8 mouse cellular contexts compared by ENCODE assay signal in genomic region chr11:75794602-75795320, GRCm38 (mm10). TPM values are rescaled to one million over a fixed set of nuclear protein-coding genes. Genes with fewer than 3 reads are reported as not detected.
A peak's percentile ranks its signal among the peaks of the same experiment; 100 is the strongest.
DNase-seq lines count a peak whose midpoint lies in the region; ATAC-seq lines count a peak whose summit lies in the region.

No protein-coding gene starts in this region.

- H3K9ac ChIP-seq in hindbrain, embryonic 13.5 days, result peak overlapping the region; percentile 68
- peak overlapping the region; percentile 61 for H3K9ac ChIP-seq in midbrain, embryonic 13.5 days (replicated peaks)

- H3K4me2 ChIP-seq in hindbrain, embryonic 13.5 days, result peak overlapping the region; percentile 65
- H3K4me2 ChIP-seq in midbrain, embryonic 13.5 days (replicated peaks), result peak overlapping the region; percentile 62

- peaks cover 73% of the 10 kb centered on the region for H3K27me3 ChIP-seq in hindbrain, embryonic 13.5 days
- peaks cover 54% of the 10 kb centered on the region for H3K27me3 ChIP-seq in midbrain, embryonic 13.5 days

- H3K27ac ChIP-seq in brown adipose tissue, adult 24 weeks (replicated peaks; ENCODE audit: low read depth, low read length), result no peak overlapping the region
- no peak overlapping the region for H3K27ac ChIP-seq in hindbrain, embryonic 13.5 days
- H3K27ac ChIP-seq in midbrain, embryonic 13.5 days, result no peak overlapping the region

- H3K9me3 ChIP-seq in hindbrain, embryonic 13.5 days, result no peaks in the 10 kb centered on the region
- H3K9me3 ChIP-seq in midbrain, embryonic 13.5 days, result no peaks in the 10 kb centered on the region

- WGBS in hindbrain, embryonic 13.5 days, result 4% methylated on average over 45 of the region's 45 CpGs
- WGBS in midbrain, embryonic 13.5 days, result 8% methylated on average over 27 of the region's 45 CpGs

- peak overlapping the region; percentile 42; the same call in 1 of the 2 replicates for H3K4me3 ChIP-seq in brown adipose tissue, adult 24 weeks (ENCODE audit: insufficient read depth, low read depth, low read length)
- peak overlapping the region; percentile 52 for H3K4me3 ChIP-seq in hindbrain, embryonic 13.5 days
- H3K4me3 ChIP-seq in midbrain, embryonic 13.5 days (replicated peaks), result peak overlapping the region; percentile 51

- DNase-seq in heart, adult 11 months, result peak; percentile 94
- DNase-seq in heart, adult 8-10 months (ENCODE audit: low spot score), result no peak
- no peak for DNase-seq in cerebellum, postnatal 4 days (ENCODE audit: low spot score in 2 of 2)
- no peak for DNase-seq in cerebellum, postnatal 36 days
- DNase-seq in spleen, postnatal 4 days (ENCODE audit: low spot score in 2 of 2), result no peak

- H3K4me1 ChIP-seq in brown adipose tissue, adult 24 weeks (ENCODE audit: control insufficient read depth, insufficient read depth, insufficient read length, low read length), result no peaks in the 10 kb centered on the region
- peaks cover 28% of the 10 kb centered on the region for H3K4me1 ChIP-seq in hindbrain, embryonic 13.5 days (replicated peaks)
- H3K4me1 ChIP-seq in midbrain, embryonic 13.5 days (replicated peaks), result peaks cover 20% of the 10 kb centered on the region

- no peaks in the 10 kb centered on the region for H3K36me3 ChIP-seq in hindbrain, embryonic 13.5 days
- H3K36me3 ChIP-seq in midbrain, embryonic 13.5 days, result no peaks in the 10 kb centered on the region

- no peak for ATAC-seq in hindbrain, embryonic 13.5 days (ENCODE audit: low FRiP score)
- ATAC-seq in midbrain, embryonic 13.5 days, result no peak

RNA-seq across cellular contexts. Expression of gene Doc2b, which starts 1.1 kb away (rescaled TPM):
- under 1 TPM; 0.23 to 1.00 (median 0.64) TPM for total RNA-seq in heart, adult 8-10 months (2022)
- not detected in 2 replicates for polyA plus RNA-seq in brown adipose tissue, adult 24 weeks (2012; ENCODE audit: insufficient read depth, insufficient read length, missing spikeins)
- polyA plus RNA-seq in hindbrain, embryonic 13.5 days (2015; fragmentation: Nextera tagmentation; extraction: Ambion mirVana), result 1.4 and 1.7 TPM in 2 replicates
- polyA plus RNA-seq in midbrain, embryonic 13.5 days (2015; fragmentation: Nextera tagmentation; extraction: Ambion mirVana), result 1.0 and 1.1 TPM in 2 replicates
